Mouse (Mus musculus) CH12.LX (cell line): Measurements from ENCODE around the gene Slc7a6. TPM values are rescaled to one million over a fixed set of nuclear protein-coding genes. Genes with fewer than 3 reads are reported as not detected.

Experiments
- DNase-seq: peaks from one replicate; pipeline ENCODE4 v3.0.0-alpha.2; 2013; ENCODE audit errors: extremely low read depth
- H3K27ac ChIP-seq: 2 replicates; pipeline ENCODE4 v1.5.1; 2012; ENCODE audit warnings: low read depth, mild to moderate bottlenecking, control low read depth, moderate library complexity; ENCODE audit not compliant: insufficient read depth
- H3K27me3 ChIP-seq: replicated peaks from 2 replicates; pipeline ENCODE3; 2012; ENCODE audit warnings: inconsistent platforms
- H3K36me3 ChIP-seq, 2 experiments: replicated peaks in 1 of 2; 2 replicates each; pipeline versions ENCODE3 to v1.6.1; 2012; ENCODE audit warnings: inconsistent platforms in 1 of 2, low read length in 1 of 2, mild to moderate bottlenecking in 1 of 2, mixed read lengths in 1 of 2, moderate library complexity in 1 of 2; ENCODE audit not compliant: control insufficient read depth in 1 of 2, insufficient read depth in 1 of 2
- H3K4me1 ChIP-seq, 2 experiments: 2 replicates each; pipeline ENCODE4 v1.6.1; 2012; ENCODE audit warnings: inconsistent platforms in 1 of 2, moderate library complexity in 1 of 2; ENCODE audit not compliant: insufficient read depth in 2 of 2, control insufficient read depth in 1 of 2
- H3K4me2 ChIP-seq: 2 replicates; pipeline ENCODE4 v1.6.1; 2012; ENCODE audit warnings: low read depth, mild to moderate bottlenecking, control low read depth; ENCODE audit not compliant: poor library complexity, insufficient read depth, severe bottlenecking
- H3K4me3 ChIP-seq, 3 experiments: fragments of 150-350 bp in 1 of 3; sonication (generic) in 1 of 3; replicated peaks in 1 of 3; 2 replicates each; pipeline versions ENCODE3 to v1.5.1; 2011 to 2012; ENCODE audit warnings: low read depth in 2 of 3, low read length in 2 of 3, mild to moderate bottlenecking in 2 of 3, moderate library complexity in 2 of 3, control low read depth in 1 of 3, improper control_type of control experiment in 1 of 3, inconsistent platforms in 1 of 3, mixed read lengths in 1 of 3; ENCODE audit not compliant: poor library complexity in 1 of 3
- H3K79me2 ChIP-seq: replicated peaks from 2 replicates; pipeline ENCODE4 v1.6.1; 2012; ENCODE audit warnings: mild to moderate bottlenecking, moderate library complexity; ENCODE audit not compliant: control insufficient read depth, poor library complexity, insufficient read depth, severe bottlenecking; ENCODE audit errors: extremely low read depth
- H3K9ac ChIP-seq: 2 replicates; pipeline ENCODE4 v1.6.1; 2012; ENCODE audit warnings: low read depth, mild to moderate bottlenecking, control low read depth, moderate library complexity; ENCODE audit not compliant: insufficient read depth
- H3K9me3 ChIP-seq: replicated peaks from 2 replicates; pipeline ENCODE3; 2012; ENCODE audit warnings: low read length, inconsistent platforms, mixed read lengths
- CHD1 ChIP-seq: IDR thresholded peaks from 2 replicates; pipeline ENCODE4 v1.6.1; 2012; ENCODE audit warnings: low read depth, low read length, improper control_type of control experiment, inconsistent platforms
- CHD2 ChIP-seq: IDR thresholded peaks from 2 replicates; pipeline ENCODE4 v1.6.1; 2011; ENCODE audit warnings: low read length, improper control_type of control experiment
- CTCF ChIP-seq, 2 experiments: IDR thresholded peaks in 1 of 2; conservative IDR thresholded peaks in 1 of 2; 2 replicates each; pipeline ENCODE4 v1.5.1; 2011 to 2012; ENCODE audit warnings: low read depth in 2 of 2, low read length in 2 of 2, improper control_type of control experiment in 1 of 2, inconsistent platforms in 1 of 2, mild to moderate bottlenecking in 1 of 2, moderate library complexity in 1 of 2
- E2F4 ChIP-seq: IDR thresholded peaks from 2 replicates; pipeline ENCODE4 v1.6.1; 2011; ENCODE audit warnings: low read depth, low read length, improper control_type of control experiment; ENCODE audit not compliant: insufficient replicate concordance
- ELF1 ChIP-seq: IDR thresholded peaks from 2 replicates; pipeline ENCODE4 v1.6.1; 2014; ENCODE audit warnings: low read depth, mild to moderate bottlenecking, inconsistent platforms, low read length, improper control_type of control experiment
- ETS1 ChIP-seq: conservative IDR thresholded peaks from 2 replicates; pipeline ENCODE4 v1.6.1; 2012; ENCODE audit warnings: low read depth, mild to moderate bottlenecking, inconsistent platforms, low read length, improper control_type of control experiment, moderate library complexity
- HCFC1 ChIP-seq: IDR thresholded peaks from 2 replicates; pipeline ENCODE4 v1.6.1; 2012; ENCODE audit warnings: low read depth, mild to moderate bottlenecking, inconsistent platforms, low read length, improper control_type of control experiment
- IRF4 ChIP-seq: IDR thresholded peaks from 2 replicates; pipeline ENCODE4 v1.6.1; 2014; ENCODE audit warnings: low read depth, mild to moderate bottlenecking, inconsistent platforms, low read length, improper control_type of control experiment
- JUN ChIP-seq: IDR thresholded peaks from 2 replicates; pipeline ENCODE4 v1.6.1; 2011; ENCODE audit warnings: low read depth, mild to moderate bottlenecking, low read length, improper control_type of control experiment, moderate library complexity; ENCODE audit not compliant: insufficient read depth
- JUND ChIP-seq: conservative IDR thresholded peaks from 2 replicates; pipeline ENCODE4 v1.6.1; 2011; ENCODE audit warnings: low read depth, low read length, improper control_type of control experiment
- MAFK ChIP-seq: IDR thresholded peaks from 2 replicates; pipeline ENCODE4 v1.6.1; 2011; ENCODE audit warnings: low read length, improper control_type of control experiment; ENCODE audit not compliant: insufficient replicate concordance
- MAZ ChIP-seq: IDR thresholded peaks from 2 replicates; pipeline ENCODE4 v1.6.1; 2012; ENCODE audit warnings: low read depth, mild to moderate bottlenecking, inconsistent platforms, low read length, improper control_type of control experiment, moderate library complexity
- MEF2A ChIP-seq: IDR thresholded peaks from 2 replicates; pipeline ENCODE4 v1.6.1; 2014; ENCODE audit warnings: low read depth, mild to moderate bottlenecking, inconsistent platforms, low read length, improper control_type of control experiment, borderline replicate concordance
- MXI1 ChIP-seq: IDR thresholded peaks from 2 replicates; pipeline ENCODE4 v1.6.1; 2011; ENCODE audit warnings: mild to moderate bottlenecking, low read depth, low read length, improper control_type of control experiment
- MYC ChIP-seq: IDR thresholded peaks from 2 replicates; pipeline ENCODE4 v1.6.1; 2011; ENCODE audit warnings: low read depth, mild to moderate bottlenecking, improper control_type of control experiment, low read length
- NELFE ChIP-seq: IDR thresholded peaks from 2 replicates; pipeline ENCODE4 v1.6.1; 2011; ENCODE audit warnings: low read depth, low read length, improper control_type of control experiment
- NRF1 ChIP-seq: IDR thresholded peaks from 2 replicates; pipeline ENCODE4 v1.6.1; 2014; ENCODE audit warnings: low read depth, mild to moderate bottlenecking, inconsistent platforms, low read length, improper control_type of control experiment, moderate library complexity
- POLR2AphosphoS2 ChIP-seq: IDR thresholded peaks from 2 replicates; pipeline ENCODE4 v1.6.1; 2011; ENCODE audit warnings: low read depth, low read length, improper control_type of control experiment
- RCOR1 ChIP-seq: conservative IDR thresholded peaks from 2 replicates; pipeline ENCODE4 v1.6.1; 2012; ENCODE audit warnings: low read depth, mild to moderate bottlenecking, inconsistent platforms, low read length, improper control_type of control experiment
- SMC3 ChIP-seq: IDR thresholded peaks from 2 replicates; pipeline ENCODE4 v1.6.1; 2011; ENCODE audit warnings: low read depth, low read length, improper control_type of control experiment
- UBTF ChIP-seq: IDR thresholded peaks from 2 replicates; pipeline ENCODE4 v1.6.1; 2012; ENCODE audit warnings: low read depth, mild to moderate bottlenecking, inconsistent platforms, low read length, improper control_type of control experiment, moderate library complexity
- USF2 ChIP-seq: conservative IDR thresholded peaks from 2 replicates; pipeline ENCODE4 v1.6.1; 2011; ENCODE audit warnings: low read depth, low read length, improper control_type of control experiment
- ZC3H11A ChIP-seq: IDR thresholded peaks from 2 replicates; pipeline ENCODE4 v1.6.1; 2012; ENCODE audit warnings: low read depth, mild to moderate bottlenecking, inconsistent platforms, low read length, improper control_type of control experiment
- ZNF384 ChIP-seq: IDR thresholded peaks from 2 replicates; pipeline ENCODE4 v1.6.1; 2012; ENCODE audit warnings: low read depth, low read length, improper control_type of control experiment, inconsistent platforms
- dilution Hi-C: fragments of 300-500 bp; cut with MboI; formaldehyde crosslinking; loops from 2 replicates; pipeline ENCODE4 v1.14.3; 2020; ENCODE audit warnings: low sequenced_read_pairs; ENCODE audit not compliant: extremely low pct_unique_long_range_greater_than_20kb, extremely low pct_ligation_motif_present
- in situ Hi-C: fragments of 300-500 bp; cut with MboI; formaldehyde crosslinking; loops from 3 replicates; pipeline ENCODE4 v1.14.3; 2019; ENCODE audit warnings: low sequenced_read_pairs, low pct_ligation_motif_present, low pct_unique_long_range_greater_than_20kb, mixed read lengths
- polyA plus RNA-seq: library from polyadenylated mRNA; unstranded; fragments of >175 nt; gene quantifications from 2 replicates; pipeline ENCODE4 v1.2.1, GENCODE M21; 2012; ENCODE audit warnings: low read depth; ENCODE audit not compliant: insufficient read length
- total RNA-seq, 2 experiments: library from RNA; depleted of rRNA; stranded (reverse); fragments of 300-350 nt in 1 of 2; fragments of >200 nt in 1 of 2; gene quantifications; 2 replicates each; pipeline ENCODE4 v1.2.3; 2012 to 2014

Gene Slc7a6
- total and polyA plus RNA-seq, 3 experiments = 24.2 to 61.8 (median 32.6) TPM

DNA sequence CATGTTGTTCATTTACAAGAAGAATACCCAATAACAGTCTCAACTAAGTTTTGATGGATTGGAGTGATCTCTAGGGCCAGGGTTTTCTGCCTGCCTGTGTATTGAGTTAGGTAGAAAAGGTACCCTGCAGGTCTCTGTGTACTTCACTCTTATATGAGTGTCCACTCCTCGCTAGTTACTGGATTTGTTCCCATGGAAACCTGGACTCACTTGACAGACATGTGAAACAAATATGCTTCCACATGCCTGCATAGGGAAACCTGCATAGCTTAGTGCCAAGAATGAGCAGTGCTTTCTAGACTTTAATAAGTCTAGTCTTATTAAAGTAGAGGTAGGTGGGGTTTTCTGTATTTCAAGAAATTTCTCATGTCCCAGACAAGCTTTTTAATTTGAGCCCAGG, 8.2 kb downstream of the Slc7a6 start:
- no peaks in the 10 kb centered on the region for H3K27me3 ChIP-seq
- no peak overlapping the region for H3K27ac ChIP-seq
- no peak for DNase-seq
- no peaks in the 10 kb centered on the region for H3K9me3 ChIP-seq
- in situ Hi-C loops = no loop called here
- peaks cover 11 to 55% of the 10 kb centered on the region in 2 experiments for H3K36me3 ChIP-seq
- H3K9ac ChIP-seq = no peak overlapping the region
- peaks cover 45% of the 10 kb centered on the region for H3K79me2 ChIP-seq
- H3K4me3 ChIP-seq = no peak overlapping the region
- peaks cover 0 to 16% of the 10 kb centered on the region in 2 experiments; a peak in 2 of 4 replicates for H3K4me1 ChIP-seq
- H3K4me2 ChIP-seq = no peak overlapping the region
- TF ChIP-seq ELF1 (no peak), MAFK (no peak), ZC3H11A (no peak), E2F4 (no peak), NELFE (no peak), POLR2AphosphoS2 (no peak), MYC (no peak), CHD2 (no peak), USF2 (no peak), CHD1 (no peak), MXI1 (no peak), RCOR1 (no peak), SMC3 (no peak), MEF2A (no peak)
- dilution Hi-C loops = no loop called here

- dilution Hi-C loops (no loop called here), in situ Hi-C loops (no loop called here)
- Histone ChIP-seq H3K4me3 (no peak overlapping the region), H3K36me3 (peaks cover 17 to 59% of the 10 kb centered on the region in 2 experiments), H3K4me2 (no peak overlapping the region), H3K27me3 (no peaks in the 10 kb centered on the region), H3K9me3 (no peaks in the 10 kb centered on the region), H3K9ac (no peak overlapping the region), H3K4me1 (peaks cover 0 to 14% of the 10 kb centered on the region in 2 experiments; a peak in 2 of 4 replicates), H3K27ac (no peak overlapping the region), H3K79me2 (peaks cover 45% of the 10 kb centered on the region)
- DNase-seq = no peak
- TF ChIP-seq IRF4 (no peak), POLR2AphosphoS2 (no peak), CTCF (conservative IDR thresholded peaks at IDR 0.05 in 1 of 2, IDR thresholded peaks at IDR 0.05 in 1 of 2; ENCODE audit: low read depth in 2 of 2, low read length in 2 of 2) (no peak), JUND (no peak), NELFE (no peak), MYC (no peak), RCOR1 (no peak), ZNF384 (no peak), ELF1 (no peak), ETS1 (no peak), NRF1 (no peak), MAFK (no peak), JUN (no peak), SMC3 (no peak), MAZ (no peak), USF2 (no peak), HCFC1 (no peak), MEF2A (no peak), ZC3H11A (no peak), UBTF (no peak)
These were observed 8.9 kb downstream of the Slc7a6 start for GRCm38 (mm10) chr8:106177594-106177993.
